Mouse (Mus musculus): Measurements from ENCODE around the gene Cd300lg.

DNA sequence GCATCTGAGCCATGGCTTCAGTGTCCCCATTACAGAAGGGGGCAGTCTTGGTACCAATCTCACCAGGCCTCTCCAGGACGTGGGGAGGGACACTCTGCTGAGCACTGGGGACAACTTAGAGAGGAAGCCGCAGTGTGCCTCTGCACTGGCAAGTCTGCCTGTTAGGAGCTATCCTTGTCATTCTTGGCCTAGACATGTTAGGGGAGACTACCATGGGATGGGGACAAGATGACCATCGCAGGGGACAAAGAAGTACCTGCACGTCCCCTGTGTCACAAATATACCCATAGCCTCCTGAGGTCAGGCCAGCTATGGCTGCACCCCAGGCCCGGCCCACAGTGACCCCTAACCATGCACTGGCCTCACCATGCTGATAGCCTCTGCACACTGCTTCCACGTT is 2.1 kb downstream of the Cd300lg start:
- TF ChIP-seq CTCF (IDR thresholded peaks at IDR 0.05; ENCODE audit: insufficient read depth, low read depth, low read length) (no peak), POLR2A (IDR thresholded peaks at IDR 0.05; ENCODE audit: insufficient read depth, low read depth, low read length) (no peak)

Measured in olfactory bulb, adult 2 months (tissue).